Mouse (Mus musculus) thymus, adult 2 months (tissue): ENCODE measurements at regions not wholly inside any gene's neighbourhood (a gene's known extent, or its start where the extent isn't known, plus 50 kb on each side); places are given as distances from the start of the nearest gene placed in this dataset.

Experiments
- DNase-seq: peaks from one replicate; pipeline ENCODE4 v3.0.0; 2021
- H3K27ac ChIP-seq: fragments of 200-500 bp; 2 replicates; pipeline ENCODE4 v1.5.1; 2012; ENCODE audit warnings: low read length, control low read depth; ENCODE audit not compliant: control insufficient read depth, insufficient read depth
- H3K27me3 ChIP-seq: fragments of 200-500 bp; 2 replicates; pipeline ENCODE4 v1.6.1; 2012; ENCODE audit warnings: mild to moderate bottlenecking, low read length, moderate library complexity, mixed read lengths; ENCODE audit not compliant: control insufficient read depth, insufficient read depth
- H3K36me3 ChIP-seq: fragments of 200-500 bp; 2 replicates; pipeline ENCODE4 v1.6.1; 2012; ENCODE audit warnings: mild to moderate bottlenecking, low read length, moderate library complexity; ENCODE audit not compliant: control insufficient read depth, insufficient read depth
- H3K4me1 ChIP-seq: fragments of 200-500 bp; replicated peaks from 2 replicates; pipeline ENCODE4 v1.6.1; 2012; ENCODE audit warnings: low read length; ENCODE audit not compliant: control insufficient read depth, insufficient read depth
- H3K4me3 ChIP-seq: fragments of 200-500 bp; 2 replicates; pipeline ENCODE4 v1.5.1; 2012; ENCODE audit warnings: mild to moderate bottlenecking, low read length, control low read depth, moderate library complexity; ENCODE audit not compliant: control insufficient read depth, insufficient read depth
- CTCF ChIP-seq: fragments of 200-500 bp; IDR thresholded peaks from 2 replicates; pipeline ENCODE4 v1.5.1; 2012; ENCODE audit warnings: mild to moderate bottlenecking, control low read depth, low read length, moderate library complexity, borderline replicate concordance; ENCODE audit not compliant: control insufficient read depth, poor library complexity, insufficient read depth; ENCODE audit errors: extremely low read depth
- POLR2A ChIP-seq: fragments of 200-500 bp; IDR thresholded peaks from 2 replicates; pipeline ENCODE4 v1.6.1; 2012; ENCODE audit warnings: mild to moderate bottlenecking, low read length, control low read depth, moderate library complexity; ENCODE audit not compliant: control insufficient read depth, poor library complexity, insufficient read depth; ENCODE audit errors: extremely low read depth
- WGBS: fragments of 180-500 bp; shearing (Covaris S2); methylation state at CpG from one replicate; pipeline ENCODE4 v1.1.7; 2018; 5-methylcytosine and 5-hydroxymethylcytosine counted together

DNA sequence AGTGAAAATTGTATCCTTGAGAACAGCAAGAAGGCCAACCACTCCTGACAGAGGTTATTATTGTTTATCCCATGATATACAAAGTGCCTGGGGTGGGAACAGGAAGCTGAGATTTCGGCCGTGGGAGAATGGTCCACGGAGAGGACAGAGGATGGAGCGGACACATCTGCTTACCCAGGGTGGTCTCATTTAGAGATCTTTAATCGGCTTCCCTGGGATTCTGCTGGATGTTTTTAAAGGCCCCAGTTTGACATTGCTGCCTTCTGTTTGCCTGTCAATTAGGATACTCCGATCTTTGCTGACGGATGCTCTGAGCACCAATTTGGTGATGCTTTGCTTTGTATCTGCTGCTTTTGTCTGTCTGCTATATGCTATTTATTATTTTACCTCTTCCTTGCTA is 803.5 kb downstream of the Tmem132b start:
- H3K27me3 ChIP-seq: no peaks in the 10 kb centered on the region
- H3K4me1 ChIP-seq: no peaks in the 10 kb centered on the region
- no peaks in the 10 kb centered on the region for H3K36me3 ChIP-seq
- no peak for DNase-seq
- WGBS: 88% methylated on average over 7 of the region's 7 CpGs
- H3K27ac ChIP-seq: no peak overlapping the region
- H3K4me3 ChIP-seq: no peak overlapping the region
- TF ChIP-seq POLR2A (no peak), CTCF (no peak)

DNA sequence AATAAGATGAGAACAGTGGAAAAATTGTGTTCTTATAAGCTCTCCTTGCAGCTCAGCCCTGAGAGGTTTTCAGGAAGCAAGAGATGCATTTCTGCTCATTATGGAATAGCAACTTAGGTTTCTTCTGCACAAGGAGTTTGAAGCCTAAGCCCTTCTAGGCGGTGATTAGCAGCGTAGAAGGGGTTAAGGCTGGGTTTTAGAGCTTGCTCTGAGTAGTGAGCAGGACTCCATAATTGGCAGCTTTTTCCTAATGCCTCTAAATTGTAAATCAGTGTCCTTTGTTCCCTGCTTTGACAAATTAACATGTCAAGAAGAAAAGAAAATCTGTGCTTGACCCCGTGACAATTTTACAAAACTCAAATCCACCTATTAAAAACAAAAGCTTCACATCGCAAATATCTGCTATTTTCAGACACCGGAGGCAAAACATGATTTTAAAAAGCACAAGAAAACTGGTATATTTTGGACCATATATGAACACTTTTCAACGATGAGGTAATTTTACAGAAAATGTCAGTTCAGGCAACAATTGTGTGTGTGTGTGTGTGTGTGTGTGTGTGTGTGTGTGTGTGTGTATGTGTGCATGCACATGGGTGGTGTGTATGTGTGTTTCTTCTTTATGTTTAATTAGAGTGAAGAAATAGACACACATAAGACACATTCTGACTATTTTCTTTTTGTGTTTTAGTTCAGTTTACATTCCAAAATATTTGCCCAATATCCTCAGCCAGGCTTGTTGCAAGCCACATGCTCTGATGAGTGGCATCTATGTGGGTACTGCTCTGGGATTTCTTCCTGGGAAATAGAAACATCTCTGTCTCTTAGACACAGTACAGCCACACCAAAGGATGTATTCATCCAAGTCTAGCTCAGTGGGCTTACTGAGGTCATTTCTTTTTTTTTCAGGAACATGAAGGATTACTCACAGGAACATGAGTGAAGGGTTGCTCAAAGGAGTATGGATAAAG is 804.3 kb downstream of the Tmem132b start:
- 78% methylated on average over 6 of the region's 6 CpGs for whole genome bisulfite sequencing
- TF ChIP-seq CTCF (no peak), POLR2A (no peak)

DNA sequence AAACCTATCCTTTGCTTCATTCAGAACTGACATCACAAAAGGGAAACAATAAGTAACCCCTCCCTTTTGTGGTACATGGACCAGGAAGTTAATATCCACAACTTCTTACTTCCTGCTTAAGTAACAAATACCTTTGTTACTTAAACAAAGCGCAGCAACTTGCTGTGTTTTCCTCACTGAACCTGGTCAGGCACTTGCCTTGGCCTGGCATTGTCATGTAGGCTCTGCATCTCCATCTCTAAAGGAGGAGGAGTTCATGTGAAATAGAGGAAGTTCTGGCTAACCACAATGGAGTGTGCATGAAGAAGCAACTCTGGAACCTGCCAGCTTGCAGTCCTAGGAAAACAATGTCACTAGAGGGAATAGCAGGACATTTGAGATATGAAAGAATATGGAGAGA is 806.3 kb downstream of the Tmem132b start:
- Histone ChIP-seq H3K36me3 (no peaks in the 10 kb centered on the region), H3K27ac (no peak overlapping the region), H3K27me3 (no peaks in the 10 kb centered on the region), H3K4me1 (no peaks in the 10 kb centered on the region), H3K4me3 (no peak overlapping the region)
- WGBS: 53% methylated on average over 1 of the region's 1 CpGs
- no peak for DNase-seq
- TF ChIP-seq CTCF (no peak), POLR2A (no peak)

More for the DNA sequence above, 804.3 kb downstream of the Tmem132b start:
- H3K4me1 ChIP-seq: no peaks in the 10 kb centered on the region
- no peak overlapping the region for H3K4me3 ChIP-seq
- no peaks in the 10 kb centered on the region for H3K36me3 ChIP-seq
- H3K27me3 ChIP-seq: no peaks in the 10 kb centered on the region
- no peak overlapping the region for H3K27ac ChIP-seq
- no peak for DNase-seq

DNA sequence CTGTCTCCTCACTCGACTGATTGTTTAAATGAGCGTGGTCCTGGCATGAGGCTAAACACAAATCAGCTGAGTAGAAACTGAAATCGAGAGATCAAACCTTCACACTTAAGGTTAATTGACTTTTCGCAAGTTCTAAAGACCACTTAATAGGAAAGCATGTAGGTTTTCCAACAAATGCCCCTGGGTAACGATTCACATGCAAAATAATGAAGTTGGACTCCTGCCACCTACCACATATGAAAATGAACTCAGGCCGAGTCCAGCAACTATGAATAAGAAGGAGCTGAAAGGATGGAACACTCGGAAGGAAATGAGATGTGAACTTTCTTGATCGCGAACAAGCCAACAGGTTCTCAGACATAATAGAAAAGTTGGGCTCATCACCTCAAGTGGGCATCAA is 812.0 kb downstream of the Tmem132b start:
- H3K27me3 ChIP-seq: no peaks in the 10 kb centered on the region
- WGBS: 93% methylated on average over 9 of the region's 9 CpGs

DNA sequence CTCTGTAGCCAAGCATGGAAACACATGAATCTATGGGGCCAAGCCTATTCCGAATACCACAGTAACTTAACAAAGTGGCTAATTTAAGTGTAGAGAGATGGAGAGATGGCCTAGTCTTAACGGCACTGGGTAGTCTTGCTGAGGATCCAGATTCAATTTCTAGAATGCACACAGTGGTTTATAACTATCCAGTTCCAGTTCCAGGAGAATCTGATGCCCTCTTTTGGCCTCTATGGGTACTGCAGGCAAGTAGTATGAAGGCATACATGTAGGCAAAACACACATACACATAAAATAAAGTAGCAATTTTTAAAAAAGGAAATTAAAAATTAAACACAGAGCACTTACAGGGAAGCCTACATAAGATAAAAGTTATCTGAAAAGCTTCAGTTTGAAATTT is 819.4 kb downstream of the Tmem132b start:
- H3K4me3 ChIP-seq: no peak overlapping the region
- H3K27ac ChIP-seq: no peak overlapping the region
- 98% methylated on average over 2 of the region's 2 CpGs for WGBS
- H3K4me1 ChIP-seq: no peaks in the 10 kb centered on the region
- no peak for DNase-seq
- TF ChIP-seq CTCF: no peak
- TF ChIP-seq POLR2A: no peak
- H3K27me3 ChIP-seq: no peaks in the 10 kb centered on the region
- H3K36me3 ChIP-seq: no peaks in the 10 kb centered on the region

More for the DNA sequence above, 812.0 kb downstream of the Tmem132b start:
- H3K36me3 ChIP-seq: no peaks in the 10 kb centered on the region
- TF ChIP-seq CTCF (no peak), POLR2A (no peak)
- DNase-seq: no peak
- no peak overlapping the region for H3K4me3 ChIP-seq
- no peaks in the 10 kb centered on the region for H3K4me1 ChIP-seq
- H3K27ac ChIP-seq: no peak overlapping the region

DNA sequence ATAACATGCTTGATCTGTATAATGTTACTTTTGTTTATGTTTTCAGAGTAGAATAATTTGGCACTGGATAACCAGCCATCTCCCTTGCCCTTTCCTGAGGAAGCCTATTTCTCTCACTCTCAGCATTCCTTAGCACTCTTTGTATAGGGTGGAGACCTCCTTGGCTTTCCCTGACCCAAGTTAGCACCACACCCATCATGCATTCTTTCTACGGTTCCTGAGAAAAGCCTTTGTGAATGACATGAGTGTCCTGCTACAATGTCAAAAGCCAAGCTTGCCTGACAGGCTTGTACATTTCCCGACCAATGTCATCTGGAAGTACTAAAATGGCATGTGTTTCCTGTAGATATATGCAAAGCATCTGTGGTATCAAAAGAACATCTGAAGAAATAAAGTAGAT is 837.9 kb downstream of the Tmem132b start:
- DNase-seq: no peak
- H3K4me3 ChIP-seq: no peak overlapping the region
- H3K27ac ChIP-seq: no peak overlapping the region
- 87% methylated on average over 2 of the region's 2 CpGs for WGBS
- TF ChIP-seq CTCF (no peak), POLR2A (no peak)
- no peaks in the 10 kb centered on the region for H3K4me1 ChIP-seq
- H3K36me3 ChIP-seq: no peaks in the 10 kb centered on the region
- no peaks in the 10 kb centered on the region for H3K27me3 ChIP-seq
